Mouse (Mus musculus): ENCODE measurements around the gene Edn3.

- TF ChIP-seq CTCF (IDR thresholded peaks at IDR 0.05; ENCODE audit: borderline replicate concordance, extremely low read depth, insufficient read depth, insufficient read length) (no peak), POLR2A (IDR thresholded peaks at IDR 0.05; ENCODE audit: borderline replicate concordance, extremely low read depth, insufficient read depth, insufficient read length, poor library complexity, severe bottlenecking) (no peak)
Measured at GRCm38 (mm10) chr2:174827829-174828228, 67.4 kb downstream of the Edn3 start.

Measured in brain, embryonic 14.5 days (tissue).